Mouse (Mus musculus): ENCODE results near the gene Gm21985.

DNA sequence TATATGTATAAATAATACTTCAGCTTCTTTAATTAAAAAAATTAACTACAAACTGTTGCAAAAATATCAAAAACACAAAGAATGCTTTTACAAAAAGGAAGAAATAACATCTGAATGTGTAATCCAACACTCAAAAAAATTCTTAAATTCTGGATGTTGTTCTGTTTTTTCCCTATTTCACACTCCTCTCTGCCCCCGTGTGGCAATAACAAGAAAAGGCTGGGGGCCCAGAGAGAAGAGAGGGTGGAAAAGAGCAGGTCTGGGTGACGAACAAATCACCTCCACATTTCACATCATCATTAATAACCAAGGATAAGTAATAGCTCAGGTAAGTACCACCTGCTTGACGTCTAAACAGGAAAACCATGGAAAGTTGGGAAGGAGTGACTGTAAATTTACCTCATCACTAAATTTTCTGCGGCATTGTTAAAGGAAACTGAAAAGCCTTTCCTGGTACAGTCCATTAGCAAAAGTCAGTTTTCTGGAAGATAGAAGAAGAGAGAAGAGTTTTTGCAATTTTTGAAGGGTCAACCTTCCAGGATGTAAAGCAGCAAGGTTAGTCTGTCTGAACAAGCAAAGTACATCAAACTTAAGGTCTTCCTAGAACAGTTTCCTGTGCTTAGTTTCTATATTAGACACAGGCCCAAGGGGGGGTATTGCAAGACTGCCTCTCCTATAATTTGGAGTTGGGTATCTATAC lies 183.6 kb downstream of the Gm21985 start:
- no peak for TF ChIP-seq POLR2A (IDR thresholded peaks at IDR 0.05; ENCODE audit: low read depth, low read length)
- peak; percentile 29; the same call in 1 of the 2 replicates for TF ChIP-seq CTCF (IDR thresholded peaks at IDR 0.05; ENCODE audit: extremely low read depth, insufficient read length, insufficient replicate concordance, low read depth, low read length)
